Mouse (Mus musculus) adrenal gland, adult 2 months (tissue): ENCODE results near the gene Ms4a5. TPM values are rescaled to one million over a fixed set of nuclear protein-coding genes. Genes with fewer than 3 reads are reported as not detected.

ENCODE experiments used
- polyA plus RNA-seq: library from polyadenylated mRNA; depleted of rRNA; stranded (reverse); fragments of >200 nt; gene quantifications from 2 replicates; pipeline ENCODE4 v1.2.3, GENCODE M21; 2012; rRNA removed
- total RNA-seq, 2 experiments: library from RNA; stranded (reverse); gene quantifications; 2 replicates each; pipeline ENCODE4 v1.2.3; 2021

The Ms4a5 gene
- total and polyA plus RNA-seq, 3 experiments: not detected

Other genes starting within 250 kb of the Ms4a5 start
- gene Ms4a8a, start 202.8 kb downstream of the Ms4a5 start, total RNA-seq: 1 to 10 TPM; 3.5 to 3.9 TPM
- gene Ms4a8a, start 202.8 kb downstream of the Ms4a5 start, polyA plus RNA-seq: 0.57 and 0.95 TPM in 2 replicates
- not detected for gene 1700017D01Rik, start 153.0 kb downstream of the Ms4a5 start, total RNA-seq
- gene 1700017D01Rik, start 153.0 kb downstream of the Ms4a5 start, polyA plus RNA-seq: not detected in 2 replicates
- not detected for gene 1700025F22Rik, start 118.6 kb downstream of the Ms4a5 start, total RNA-seq
- gene 1700025F22Rik, start 118.6 kb downstream of the Ms4a5 start, polyA plus RNA-seq: not detected in 2 replicates
- not detected for gene Ms4a13, start 87.1 kb downstream of the Ms4a5 start, total RNA-seq
- gene Ms4a13, start 87.1 kb downstream of the Ms4a5 start, polyA plus RNA-seq: not detected in 2 replicates
- not detected for gene Ms4a12, start 51.4 kb downstream of the Ms4a5 start, total RNA-seq
- gene Ms4a12, start 51.4 kb downstream of the Ms4a5 start, polyA plus RNA-seq: not detected in 2 replicates
- under 1 TPM; 0.14 to 0.17 TPM for gene Ms4a1, start 17.6 kb downstream of the Ms4a5 start, total RNA-seq
- gene Ms4a1, start 17.6 kb downstream of the Ms4a5 start, polyA plus RNA-seq: 0.03 TPM in 1 of 2 replicates, not detected in the other
- gene Ms4a14, start 30.6 kb upstream of the Ms4a5 start, total RNA-seq: under 1 TPM in 1 of 2 experiments, not detected in 1; 0.07 TPM
- gene Ms4a14, start 30.6 kb upstream of the Ms4a5 start, polyA plus RNA-seq: 0.09 and 0.12 TPM in 2 replicates
- 1 to 10 TPM; 1.9 TPM for gene Ms4a7, start 52.3 kb upstream of the Ms4a5 start, total RNA-seq
- gene Ms4a7, start 52.3 kb upstream of the Ms4a5 start, polyA plus RNA-seq: 0.85 and 1.2 TPM in 2 replicates
- gene Ms4a4a, start 91.7 kb upstream of the Ms4a5 start, total RNA-seq: 1 to 10 TPM; 4.8 to 5.2 TPM
- 0.58 and 0.75 TPM in 2 replicates for gene Ms4a4a, start 91.7 kb upstream of the Ms4a5 start, polyA plus RNA-seq
- gene Ms4a4c, start 120.9 kb upstream of the Ms4a5 start, total RNA-seq: 1 to 10 TPM; 1.8 to 2.1 TPM
- gene Ms4a4c, start 120.9 kb upstream of the Ms4a5 start, polyA plus RNA-seq: 0.06 and 0.91 TPM in 2 replicates
- 1 to 10 TPM in 1 of 2 experiments, under 1 TPM in 1; 0.95 to 1.6 TPM for gene Ms4a4b, start 159.7 kb upstream of the Ms4a5 start, total RNA-seq
- 0.02 and 0.26 TPM in 2 replicates for gene Ms4a4b, start 159.7 kb upstream of the Ms4a5 start, polyA plus RNA-seq
- gene Ms4a6c, start 185.5 kb upstream of the Ms4a5 start, total RNA-seq: 10 to 100 TPM; 12.0 to 12.5 TPM
- gene Ms4a6c, start 185.5 kb upstream of the Ms4a5 start, polyA plus RNA-seq: 1.6 and 1.8 TPM in 2 replicates
- not detected for gene Gm8369, start 202.1 kb upstream of the Ms4a5 start, total RNA-seq
- not detected in 2 replicates for gene Gm8369, start 202.1 kb upstream of the Ms4a5 start, polyA plus RNA-seq
- 1 to 10 TPM; 7.8 to 9.9 TPM for gene Ms4a6b, start 232.6 kb upstream of the Ms4a5 start, total RNA-seq
- 1.8 and 2.4 TPM in 2 replicates for gene Ms4a6b, start 232.6 kb upstream of the Ms4a5 start, polyA plus RNA-seq